Comparison of ENCODE assay signal across 8 mouse cellular contexts in the genomic region with DNA sequence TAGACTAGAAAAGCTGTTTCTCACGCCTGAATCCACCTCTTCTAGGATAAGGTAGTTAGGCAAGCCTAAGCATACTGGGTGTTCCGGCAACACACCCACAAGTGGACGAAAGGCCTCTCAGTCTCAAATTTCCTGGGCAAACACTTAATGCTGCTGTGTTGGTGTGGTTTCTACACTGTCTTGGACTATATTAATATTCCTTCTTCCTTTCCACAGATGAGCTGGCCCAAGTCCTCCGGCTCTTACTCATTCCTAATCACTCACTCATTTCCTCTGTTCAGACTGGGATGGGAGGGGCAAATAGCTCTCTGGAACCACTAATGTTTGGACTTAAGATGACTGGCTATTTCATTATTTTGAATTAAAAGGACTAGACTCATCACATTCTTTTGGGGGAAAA.
DNase-seq lines count a peak whose midpoint lies in the region; ATAC-seq and TF ChIP-seq lines count a peak whose summit lies in the region.

No protein-coding gene starts in this region.

- H3K36me3 ChIP-seq in testis, adult 2 months (ENCODE audit: control insufficient read depth, insufficient read depth, low read length), result no peaks in the 10 kb centered on the region
- H3K36me3 ChIP-seq in stomach, postnatal 0 days (ENCODE audit: control insufficient read depth, insufficient read depth, low read length), result no peaks in the 10 kb centered on the region

- H3K9me3 ChIP-seq in stomach, postnatal 0 days (ENCODE audit: control insufficient read depth, low read length), result no peaks in the 10 kb centered on the region

- no peak for DNase-seq in testis, postnatal 14 days (ENCODE audit: low spot score)
- DNase-seq in heart, adult 8-10 months (ENCODE audit: low spot score), result peak; percentile 91
- DNase-seq in kidney, postnatal 14 days, result peak; percentile 76
- DNase-seq in stomach, postnatal 0 days (ENCODE audit: low spot score), result peak; percentile 55
- DNase-seq in thymus, adult 18-20 months, result no peak
- no peak for DNase-seq in spleen, adult 18-20 months
- no peak for DNase-seq in B cell, adult 2 months

- no peak overlapping the region for H3K4me3 ChIP-seq in testis, adult 2 months (ENCODE audit: control insufficient read depth, low read depth, low read length)
- no peak overlapping the region for H3K4me3 ChIP-seq in stomach, postnatal 0 days (ENCODE audit: low read depth, low read length)

- no peaks in the 10 kb centered on the region; the same call in 1 of the 2 replicates for H3K4me1 ChIP-seq in testis, adult 2 months (ENCODE audit: control insufficient read depth, insufficient read depth, low read length)
- no peaks in the 10 kb centered on the region for H3K4me1 ChIP-seq in stomach, postnatal 0 days (replicated peaks; ENCODE audit: control insufficient read depth, insufficient read depth)

- H3K27ac ChIP-seq in testis, adult 2 months (ENCODE audit: control insufficient read depth, insufficient read depth, low read depth, low read length), result peak overlapping the region; percentile 23
- peak overlapping the region; percentile 94 for H3K27ac ChIP-seq in stomach, postnatal 0 days (replicated peaks)

- peak; percentile 87 for ATAC-seq in stomach, postnatal 0 days (ENCODE audit: low FRiP score, low TSS enrichment)

- H3K4me2 ChIP-seq in stomach, postnatal 0 days (replicated peaks; ENCODE audit: low read depth), result no peak overlapping the region

- H3K27me3 ChIP-seq in testis, adult 2 months (ENCODE audit: control insufficient read depth, insufficient read depth, low read length), result no peaks in the 10 kb centered on the region
- H3K27me3 ChIP-seq in stomach, postnatal 0 days (ENCODE audit: control insufficient read depth, insufficient read depth, low read length), result no peaks in the 10 kb centered on the region

- no peak for TF ChIP-seq POLR2A in testis, adult 2 months (IDR thresholded peaks at IDR 0.05; ENCODE audit: control insufficient read depth, low read depth, low read length)

- peak; percentile 40 for TF ChIP-seq EP300 in stomach, postnatal 0 days (optimal IDR thresholded peaks at IDR 0.05)

- no peak overlapping the region for H3K9ac ChIP-seq in stomach, postnatal 0 days (ENCODE audit: low read length)

- TF ChIP-seq CTCF in testis, adult 2 months (IDR thresholded peaks at IDR 0.05; ENCODE audit: control insufficient read depth, insufficient read depth, insufficient replicate concordance, low read depth, low read length), result no peak
- TF ChIP-seq CTCF in stomach, postnatal 0 days (IDR thresholded peaks at IDR 0.05; ENCODE audit: low read depth), result no peak

- 22% methylated on average over 4 of the region's 4 CpGs for WGBS in stomach, postnatal 0 days

Comparison
In these comparisons a context has a peak if more than half of its experiments do, and no peak if none do; other contexts are left out.
1. DNase-seq: peak in heart, adult 8-10 months (single experiment), kidney, postnatal 14 days (single experiment) and stomach, postnatal 0 days (single experiment); none in testis, postnatal 14 days (single experiment), thymus, adult 18-20 months (0 of 2), spleen, adult 18-20 months (0 of 2) and B cell, adult 2 months (0 of 2).